Mouse (Mus musculus): ENCODE results near the gene Commd7. TPM values are rescaled to one million over a fixed set of nuclear protein-coding genes. Genes with fewer than 3 reads are reported as not detected.

Gene Commd7
- polyA plus RNA-seq, 1 experiment: 15.3 TPM

DNA sequence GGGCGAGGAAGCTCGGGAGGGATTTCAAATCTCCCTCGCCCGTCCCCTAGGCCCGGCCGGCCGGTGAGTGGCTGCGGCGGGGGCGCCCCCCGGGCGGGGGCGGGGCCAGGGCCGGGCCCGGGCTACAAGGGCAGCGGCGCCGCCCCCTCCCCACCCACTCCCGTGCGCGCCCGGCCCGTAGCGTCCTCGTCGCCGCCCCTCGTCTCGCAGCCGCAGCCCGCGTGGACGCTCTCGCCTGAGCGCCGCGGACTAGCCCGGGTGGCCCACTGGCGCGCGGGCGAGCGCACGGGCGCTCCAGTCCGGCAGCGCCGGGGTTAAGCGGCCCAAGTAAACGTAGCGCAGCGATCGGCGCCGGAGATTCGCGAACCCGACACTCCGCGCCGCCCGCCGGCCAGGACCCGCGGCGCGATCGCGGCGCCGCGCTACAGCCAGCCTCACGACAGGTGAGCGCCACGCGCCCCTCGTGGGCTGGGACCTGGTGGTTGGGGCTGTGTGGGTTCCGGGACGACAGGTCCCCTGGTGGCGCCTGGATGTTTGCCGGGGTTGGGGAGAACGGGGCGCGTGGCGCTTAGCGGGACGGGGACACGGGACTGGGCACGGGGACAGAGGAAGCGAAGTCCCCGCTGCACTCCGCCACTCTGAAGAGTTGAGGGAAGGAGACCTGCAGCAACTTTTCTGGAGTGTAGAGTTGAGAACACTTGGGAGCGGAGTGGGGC is 16.9 kb upstream of the Commd7 start, which contains the start of gene Dnmt3b:
TSS of gene Dnmt3b (plus strand) at position 153 of the 716 bp plus-strand sequence.
- under 1% methylated on average over 80 of the region's 93 CpGs for WGBS
- Histone ChIP-seq H3K4me3 (ENCODE audit: extremely low read depth, insufficient read depth, insufficient read length) (peak within 1 kb of the TSS; percentile 92), H3K27me3 (ENCODE audit: control insufficient read depth, insufficient read depth, low read length) (no peaks in the 10 kb centered on the region), H3K27ac (ENCODE audit: insufficient read depth, low read length) (no peak within 1 kb of the TSS), H3K4me1 (ENCODE audit: control insufficient read depth, insufficient read depth, insufficient read length) (peaks cover 9% of the 10 kb centered on the region; the same call in 1 of the 2 replicates), H3K36me3 (ENCODE audit: control insufficient read depth, insufficient read depth, low read length) (no peaks in the 10 kb centered on the region)
- TF ChIP-seq POLR2A (IDR thresholded peaks at IDR 0.05; ENCODE audit: low read depth, low read length) (no peak), CTCF (IDR thresholded peaks at IDR 0.05; ENCODE audit: extremely low read depth, insufficient read depth, insufficient read length, insufficient replicate concordance) (no peak)
- peak in 1 of 2 experiments; percentile 48 for DNase-seq (ENCODE audit: low read depth in 1 of 2, low spot score in 2 of 2)

DNA sequence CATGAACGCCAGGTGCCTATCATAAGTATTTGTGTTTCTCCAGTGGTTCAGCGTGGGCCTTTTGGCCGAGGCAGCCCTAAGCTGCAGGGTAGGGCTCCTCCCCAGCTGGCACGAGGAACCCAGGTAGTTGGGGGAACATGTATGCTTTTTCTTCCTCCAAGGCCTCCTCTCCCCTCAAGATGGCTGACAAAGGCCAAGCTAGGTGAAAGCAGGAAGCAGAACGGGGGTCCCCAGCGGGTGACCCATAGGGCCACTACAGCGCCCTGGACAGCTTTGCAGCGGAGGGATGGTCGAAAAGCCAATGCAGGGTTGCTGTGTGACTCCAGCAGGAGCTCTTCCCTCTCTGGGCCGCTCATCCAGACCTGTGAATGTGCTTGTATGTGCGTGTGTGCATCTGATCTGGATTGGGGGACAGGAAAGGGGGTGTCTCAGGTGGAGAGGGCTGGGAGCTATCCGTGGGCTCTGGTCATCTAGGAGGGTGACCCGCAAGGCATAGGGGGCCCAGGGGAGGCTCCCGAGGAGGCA is 16.3 kb upstream of the Commd7 start:
- Histone ChIP-seq H3K27me3 (ENCODE audit: control insufficient read depth, insufficient read depth, low read length) (no peaks in the 10 kb centered on the region), H3K27ac (ENCODE audit: insufficient read depth, low read length) (no peak overlapping the region), H3K4me1 (ENCODE audit: control insufficient read depth, insufficient read depth, insufficient read length) (peaks cover 9% of the 10 kb centered on the region; the same call in 1 of the 2 replicates), H3K4me3 (ENCODE audit: extremely low read depth, insufficient read depth, insufficient read length) (peak overlapping the region; percentile 92; the same call in 1 of the 2 replicates), H3K36me3 (ENCODE audit: control insufficient read depth, insufficient read depth, low read length) (no peaks in the 10 kb centered on the region)
- TF ChIP-seq CTCF (IDR thresholded peaks at IDR 0.05; ENCODE audit: extremely low read depth, insufficient read depth, insufficient read length, insufficient replicate concordance) (no peak), POLR2A (IDR thresholded peaks at IDR 0.05; ENCODE audit: low read depth, low read length) (no peak)
- no peak for DNase-seq (ENCODE audit: low read depth in 1 of 2, low spot score in 2 of 2)
- WGBS: 41% methylated on average over 14 of the region's 14 CpGs

DNA sequence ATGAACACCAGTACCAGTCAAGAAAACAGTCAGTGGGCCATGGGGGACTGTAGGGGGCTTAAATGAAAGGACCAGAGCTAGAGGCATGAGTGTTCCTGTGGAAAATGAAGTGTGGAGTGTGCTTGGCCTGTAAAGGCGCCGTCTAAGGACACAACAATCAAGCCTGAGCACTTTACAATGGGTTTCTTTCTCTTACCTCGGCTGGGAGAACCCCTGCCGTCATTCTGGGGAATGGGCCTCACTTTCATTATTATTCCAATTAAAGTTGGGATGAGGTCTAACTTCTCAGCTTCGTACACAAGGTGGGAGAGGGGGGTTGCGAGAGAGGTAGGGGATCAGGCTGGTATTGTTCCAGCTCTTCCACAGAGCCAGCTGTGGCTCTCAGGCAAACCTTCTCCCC is 10.4 kb upstream of the Commd7 start:
- Histone ChIP-seq H3K27me3 (ENCODE audit: control insufficient read depth, insufficient read depth, low read length) (no peaks in the 10 kb centered on the region), H3K4me1 (ENCODE audit: control insufficient read depth, insufficient read depth, insufficient read length) (no peaks in the 10 kb centered on the region), H3K36me3 (ENCODE audit: control insufficient read depth, insufficient read depth, low read length) (no peaks in the 10 kb centered on the region), H3K27ac (ENCODE audit: insufficient read depth, low read length) (no peak overlapping the region), H3K4me3 (ENCODE audit: extremely low read depth, insufficient read depth, insufficient read length) (no peak overlapping the region)
- TF ChIP-seq CTCF (IDR thresholded peaks at IDR 0.05; ENCODE audit: extremely low read depth, insufficient read depth, insufficient read length, insufficient replicate concordance) (no peak), POLR2A (IDR thresholded peaks at IDR 0.05; ENCODE audit: low read depth, low read length) (no peak)
- WGBS: 86% methylated on average over 6 of the region's 6 CpGs
- DNase-seq (ENCODE audit: low read depth in 1 of 2, low spot score in 2 of 2): no peak

DNA sequence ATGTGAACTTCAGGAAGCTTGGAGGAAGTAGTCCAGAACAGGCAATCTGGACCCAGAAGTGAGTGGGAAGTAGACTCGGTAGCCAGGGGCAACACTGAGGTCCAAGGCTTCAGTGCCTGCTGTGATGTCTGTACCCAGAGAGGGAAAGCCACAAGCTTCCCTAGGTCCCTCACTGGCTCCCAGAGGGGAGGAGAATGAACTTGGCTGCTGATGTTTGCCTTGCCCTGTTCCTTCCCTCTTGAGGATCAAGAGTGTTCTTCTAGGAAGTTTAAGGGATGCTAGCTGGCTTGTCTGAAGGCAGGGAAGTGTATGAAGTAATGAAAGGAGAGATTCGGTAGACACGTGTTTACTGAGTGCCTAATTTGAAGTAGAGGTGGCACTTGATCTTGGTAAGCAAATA is 9.9 kb upstream of the Commd7 start:
- TF ChIP-seq CTCF (IDR thresholded peaks at IDR 0.05; ENCODE audit: extremely low read depth, insufficient read depth, insufficient read length, insufficient replicate concordance) (no peak), POLR2A (IDR thresholded peaks at IDR 0.05; ENCODE audit: low read depth, low read length) (no peak)

DNA sequence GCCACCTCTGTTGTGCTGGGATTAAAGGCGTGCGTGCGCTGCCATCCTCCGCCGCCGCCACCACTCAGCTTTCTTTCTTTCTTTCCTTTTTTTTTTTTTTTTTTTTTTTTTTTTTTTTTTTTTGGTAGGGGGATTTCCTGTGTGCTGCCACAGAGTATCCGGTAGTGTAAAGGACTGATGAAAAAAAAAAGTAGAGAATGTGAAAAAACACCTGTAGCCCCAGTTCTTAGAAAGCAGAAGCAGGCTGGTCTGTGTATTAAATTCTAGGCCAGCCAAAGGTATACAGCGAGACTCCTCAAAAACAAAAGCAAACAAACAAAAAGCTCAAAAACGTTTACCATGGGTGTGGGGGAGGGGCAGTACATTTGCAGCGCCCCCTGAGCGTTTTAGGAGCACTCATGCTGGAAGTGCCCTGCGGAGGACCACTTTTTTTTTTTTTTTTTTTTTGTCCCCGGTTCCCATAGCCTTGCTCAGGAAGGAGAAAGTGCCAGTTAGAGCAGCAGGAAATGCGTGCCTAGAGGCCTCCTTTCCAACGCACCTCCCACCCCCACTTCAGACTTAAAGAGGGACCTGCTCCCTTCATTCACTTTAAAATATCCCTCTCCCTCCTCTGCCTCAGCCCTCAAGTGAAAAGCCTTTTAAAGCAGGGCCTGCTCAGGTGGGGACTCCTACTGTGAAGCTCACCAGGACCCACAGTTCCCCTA is 6.5 kb upstream of the Commd7 start:
- Histone ChIP-seq H3K4me1 (ENCODE audit: control insufficient read depth, insufficient read depth, insufficient read length) (no peaks in the 10 kb centered on the region), H3K27me3 (ENCODE audit: control insufficient read depth, insufficient read depth, low read length) (no peaks in the 10 kb centered on the region), H3K27ac (ENCODE audit: insufficient read depth, low read length) (no peak overlapping the region), H3K36me3 (ENCODE audit: control insufficient read depth, insufficient read depth, low read length) (no peaks in the 10 kb centered on the region), H3K4me3 (ENCODE audit: extremely low read depth, insufficient read depth, insufficient read length) (no peak overlapping the region)
- no peak for DNase-seq (ENCODE audit: low read depth in 1 of 2, low spot score in 2 of 2)
- 19% methylated on average over 15 of the region's 15 CpGs for WGBS
- TF ChIP-seq POLR2A (IDR thresholded peaks at IDR 0.05; ENCODE audit: low read depth, low read length): no peak
- TF ChIP-seq CTCF (IDR thresholded peaks at IDR 0.05; ENCODE audit: extremely low read depth, insufficient read depth, insufficient read length, insufficient replicate concordance): no peak

More for the DNA sequence above, 9.9 kb upstream of the Commd7 start:
- Histone ChIP-seq H3K4me3 (ENCODE audit: extremely low read depth, insufficient read depth, insufficient read length) (no peak overlapping the region), H3K27me3 (ENCODE audit: control insufficient read depth, insufficient read depth, low read length) (no peaks in the 10 kb centered on the region), H3K4me1 (ENCODE audit: control insufficient read depth, insufficient read depth, insufficient read length) (no peaks in the 10 kb centered on the region), H3K36me3 (ENCODE audit: control insufficient read depth, insufficient read depth, low read length) (no peaks in the 10 kb centered on the region), H3K27ac (ENCODE audit: insufficient read depth, low read length) (no peak overlapping the region)
- no peak for DNase-seq (ENCODE audit: low read depth in 1 of 2, low spot score in 2 of 2)
- 55% methylated on average over 3 of the region's 3 CpGs for WGBS

DNA sequence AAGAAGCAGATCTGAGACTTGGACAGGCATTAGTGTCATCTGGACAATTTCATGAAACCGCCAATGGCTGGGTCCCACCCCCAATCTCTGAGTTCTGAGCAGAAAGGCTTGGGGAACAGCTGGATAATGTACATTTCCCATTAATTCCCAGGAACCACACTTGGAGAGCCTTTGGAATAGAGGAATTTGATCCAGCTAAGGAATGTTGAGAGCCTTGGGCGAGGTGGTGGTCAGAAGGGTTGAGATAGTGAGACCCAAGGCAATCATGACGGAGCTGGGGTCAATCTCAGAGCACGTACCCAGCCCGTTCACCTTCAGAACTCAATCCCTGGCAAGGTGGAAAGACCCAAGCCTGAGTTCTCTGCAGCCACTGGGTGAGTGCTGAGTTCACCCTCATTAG is 678 bp upstream of the Commd7 start:
- Histone ChIP-seq H3K4me1 (ENCODE audit: control insufficient read depth, insufficient read depth, insufficient read length) (no peaks in the 10 kb centered on the region; the same call in 1 of the 2 replicates), H3K4me3 (ENCODE audit: extremely low read depth, insufficient read depth, insufficient read length) (no peak overlapping the region), H3K27me3 (ENCODE audit: control insufficient read depth, insufficient read depth, low read length) (no peaks in the 10 kb centered on the region), H3K36me3 (ENCODE audit: control insufficient read depth, insufficient read depth, low read length) (peaks cover 2% of the 10 kb centered on the region), H3K27ac (ENCODE audit: insufficient read depth, low read length) (no peak overlapping the region)
- 94% methylated on average over 5 of the region's 5 CpGs for WGBS
- TF ChIP-seq POLR2A (IDR thresholded peaks at IDR 0.05; ENCODE audit: low read depth, low read length): no peak
- no peak for TF ChIP-seq CTCF (IDR thresholded peaks at IDR 0.05; ENCODE audit: extremely low read depth, insufficient read depth, insufficient read length, insufficient replicate concordance)
- DNase-seq (ENCODE audit: low read depth in 1 of 2, low spot score in 2 of 2): no peak

Data from spleen, adult 2 months (tissue).